Mouse (Mus musculus): ENCODE results near the gene Myh3. TPM values are rescaled to one million over a fixed set of nuclear protein-coding genes. Genes with fewer than 3 reads are reported as not detected.

The Myh3 gene
- polyA plus RNA-seq, 1 experiment from 2014 or later = 0.14 TPM

DNA sequence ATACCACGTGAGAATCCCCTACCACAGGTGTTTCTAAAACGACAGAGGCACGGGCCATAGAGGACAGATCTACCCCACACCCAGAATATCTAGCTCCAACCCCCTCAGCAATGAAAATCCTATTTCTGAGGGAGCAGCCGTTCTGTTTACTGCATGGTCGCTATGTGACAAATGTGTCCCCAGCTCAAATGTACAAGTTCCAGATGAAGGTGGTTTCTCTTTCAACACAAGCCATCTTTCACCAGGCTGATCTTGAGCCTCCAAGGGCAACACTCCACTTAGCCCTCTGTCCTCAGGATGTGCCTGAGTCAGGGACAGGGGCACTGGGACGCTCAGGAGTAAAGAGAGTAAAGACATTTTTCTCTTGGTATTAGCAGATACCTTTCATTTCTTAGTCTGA lies 62.9 kb downstream of the Myh3 start:
- H3K27me3 ChIP-seq (ENCODE audit: control insufficient read depth, insufficient read depth, low read depth, low read length) = no peaks in the 10 kb centered on the region
- no peak overlapping the region for H3K27ac ChIP-seq (ENCODE audit: low read length)
- no peaks in the 10 kb centered on the region for H3K4me1 ChIP-seq (ENCODE audit: control insufficient read depth, insufficient read depth, low read length)
- no peaks in the 10 kb centered on the region for H3K36me3 ChIP-seq (ENCODE audit: control insufficient read depth, insufficient read depth, low read length)
- H3K9ac ChIP-seq (ENCODE audit: low read depth, low read length) = no peak overlapping the region
- H3K4me2 ChIP-seq (ENCODE audit: low read length) = no peak overlapping the region
- H3K9me3 ChIP-seq (replicated peaks; ENCODE audit: control insufficient read depth, low read length, poor library complexity, severe bottlenecking) = no peaks in the 10 kb centered on the region
- WGBS = 79% methylated on average over 6 of the region's 6 CpGs
- H3K4me3 ChIP-seq (ENCODE audit: low read depth, low read length) = no peak overlapping the region
- no peak for ATAC-seq

DNA sequence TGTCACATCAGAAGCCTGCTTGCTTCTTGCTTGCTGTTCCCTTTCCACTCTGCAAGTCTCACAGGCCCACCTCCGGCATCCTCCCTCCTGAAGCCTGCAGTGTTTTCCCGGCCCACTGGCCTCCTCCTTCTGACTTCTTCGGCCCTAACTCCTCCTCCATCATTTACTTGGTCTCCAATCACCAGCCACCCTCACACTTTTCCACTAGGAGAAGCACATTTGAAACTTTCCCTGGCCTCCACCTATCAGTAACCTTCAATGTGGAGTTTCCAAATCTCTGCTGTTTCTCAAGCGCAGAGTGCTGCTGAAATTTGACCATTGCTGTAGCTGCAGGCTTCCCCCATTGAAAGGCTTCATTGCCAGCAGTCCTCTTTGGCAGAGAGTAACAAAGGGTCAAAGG lies 63.9 kb downstream of the Myh3 start:
- Histone ChIP-seq H3K4me1 (ENCODE audit: control insufficient read depth, insufficient read depth, low read length) (no peaks in the 10 kb centered on the region), H3K27ac (ENCODE audit: low read length) (no peak overlapping the region), H3K4me3 (ENCODE audit: low read depth, low read length) (no peak overlapping the region), H3K27me3 (ENCODE audit: control insufficient read depth, insufficient read depth, low read depth, low read length) (no peaks in the 10 kb centered on the region), H3K9me3 (replicated peaks; ENCODE audit: control insufficient read depth, low read length, poor library complexity, severe bottlenecking) (no peaks in the 10 kb centered on the region), H3K36me3 (ENCODE audit: control insufficient read depth, insufficient read depth, low read length) (no peaks in the 10 kb centered on the region), H3K4me2 (ENCODE audit: low read length) (no peak overlapping the region), H3K9ac (ENCODE audit: low read depth, low read length) (no peak overlapping the region)
- no peak for ATAC-seq
- WGBS = 66% methylated on average over 4 of the region's 4 CpGs

DNA sequence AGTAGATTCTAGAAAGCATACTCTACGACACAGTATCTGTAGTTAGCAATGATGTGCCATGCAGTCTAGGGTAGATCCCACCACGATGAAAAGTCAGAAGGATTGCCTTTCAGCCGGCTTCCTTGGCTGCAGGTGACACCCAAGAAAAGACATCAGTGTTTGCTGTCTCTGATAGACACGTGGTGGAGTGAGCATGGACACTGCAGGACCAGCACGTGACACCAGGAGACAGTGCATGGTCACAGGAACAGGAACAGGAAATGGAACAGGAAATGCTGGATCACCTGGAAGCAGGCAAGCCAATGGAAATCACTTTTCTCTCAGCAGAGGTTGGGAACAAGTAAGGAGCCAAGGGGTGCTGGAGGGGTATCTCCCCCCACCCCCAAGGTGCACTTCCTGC lies 65.0 kb downstream of the Myh3 start:
- Histone ChIP-seq H3K27ac (ENCODE audit: low read length) (no peak overlapping the region), H3K27me3 (ENCODE audit: control insufficient read depth, insufficient read depth, low read depth, low read length) (no peaks in the 10 kb centered on the region), H3K4me1 (ENCODE audit: control insufficient read depth, insufficient read depth, low read length) (no peaks in the 10 kb centered on the region), H3K4me3 (ENCODE audit: low read depth, low read length) (no peak overlapping the region), H3K9ac (ENCODE audit: low read depth, low read length) (no peak overlapping the region), H3K4me2 (ENCODE audit: low read length) (no peak overlapping the region), H3K9me3 (replicated peaks; ENCODE audit: control insufficient read depth, low read length, poor library complexity, severe bottlenecking) (no peaks in the 10 kb centered on the region), H3K36me3 (ENCODE audit: control insufficient read depth, insufficient read depth, low read length) (no peaks in the 10 kb centered on the region)
- no peak for ATAC-seq
- WGBS = 91% methylated on average over 5 of the region's 5 CpGs

DNA sequence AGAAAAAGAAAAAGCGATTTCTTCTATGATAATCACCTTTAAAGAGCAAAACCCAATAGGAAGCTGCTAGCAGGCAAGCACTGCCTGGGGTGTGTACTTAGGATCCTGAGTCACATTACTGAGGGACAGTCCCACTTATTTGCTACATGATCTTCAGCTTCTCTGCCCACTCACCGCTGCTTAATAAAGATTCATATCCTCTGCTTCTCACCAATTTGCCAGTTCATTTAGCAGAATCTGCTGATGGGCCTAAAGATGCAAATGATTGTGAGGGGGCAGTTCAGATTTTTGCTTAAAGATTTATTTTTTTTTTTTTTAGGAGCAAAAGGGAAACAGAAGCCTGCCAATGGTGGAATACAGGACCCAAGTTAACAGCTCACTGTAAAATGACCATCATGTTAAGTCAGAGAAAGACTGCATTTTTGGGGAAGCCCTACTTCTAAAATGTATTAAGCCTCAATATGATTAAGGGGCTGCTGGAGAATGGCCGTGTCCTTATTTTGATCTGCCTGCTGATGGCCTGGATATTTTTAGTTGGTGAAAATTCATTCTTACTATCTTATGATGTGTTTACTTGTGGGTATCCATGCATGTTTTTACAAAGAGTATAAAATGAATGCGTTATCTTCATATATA lies 65.9 kb downstream of the Myh3 start:
- Histone ChIP-seq H3K27ac (ENCODE audit: low read length) (no peak overlapping the region), H3K27me3 (ENCODE audit: control insufficient read depth, insufficient read depth, low read depth, low read length) (no peaks in the 10 kb centered on the region), H3K9ac (ENCODE audit: low read depth, low read length) (no peak overlapping the region), H3K36me3 (ENCODE audit: control insufficient read depth, insufficient read depth, low read length) (no peaks in the 10 kb centered on the region), H3K4me1 (ENCODE audit: control insufficient read depth, insufficient read depth, low read length) (no peaks in the 10 kb centered on the region), H3K9me3 (replicated peaks; ENCODE audit: control insufficient read depth, low read length, poor library complexity, severe bottlenecking) (no peaks in the 10 kb centered on the region), H3K4me2 (ENCODE audit: low read length) (no peak overlapping the region), H3K4me3 (ENCODE audit: low read depth, low read length) (no peak overlapping the region)
- ATAC-seq = no peak
- WGBS = 88% methylated on average over 4 of the region's 4 CpGs

GRCm38 (mm10) chr11:67144559-67145265 lies 66.6 kb downstream of the Myh3 start:
- Histone ChIP-seq H3K4me2 (ENCODE audit: low read length) (no peak overlapping the region), H3K9ac (ENCODE audit: low read depth, low read length) (no peak overlapping the region), H3K4me1 (ENCODE audit: control insufficient read depth, insufficient read depth, low read length) (no peaks in the 10 kb centered on the region), H3K27ac (ENCODE audit: low read length) (no peak overlapping the region), H3K27me3 (ENCODE audit: control insufficient read depth, insufficient read depth, low read depth, low read length) (no peaks in the 10 kb centered on the region), H3K4me3 (ENCODE audit: low read depth, low read length) (no peak overlapping the region), H3K36me3 (ENCODE audit: control insufficient read depth, insufficient read depth, low read length) (no peaks in the 10 kb centered on the region), H3K9me3 (replicated peaks; ENCODE audit: control insufficient read depth, low read length, poor library complexity, severe bottlenecking) (no peaks in the 10 kb centered on the region)
- WGBS = 72% methylated on average over 6 of the region's 6 CpGs
- ATAC-seq = no peak

- WGBS = 88% methylated on average over 5 of the region's 5 CpGs
- Histone ChIP-seq H3K9me3 (replicated peaks; ENCODE audit: control insufficient read depth, low read length, poor library complexity, severe bottlenecking) (no peaks in the 10 kb centered on the region), H3K9ac (ENCODE audit: low read depth, low read length) (no peak overlapping the region), H3K27ac (ENCODE audit: low read length) (no peak overlapping the region), H3K4me3 (ENCODE audit: low read depth, low read length) (no peak overlapping the region), H3K36me3 (ENCODE audit: control insufficient read depth, insufficient read depth, low read length) (no peaks in the 10 kb centered on the region), H3K27me3 (ENCODE audit: control insufficient read depth, insufficient read depth, low read depth, low read length) (no peaks in the 10 kb centered on the region), H3K4me1 (ENCODE audit: control insufficient read depth, insufficient read depth, low read length) (no peaks in the 10 kb centered on the region), H3K4me2 (ENCODE audit: low read length) (no peak overlapping the region)
- no peak for ATAC-seq
Observed at GRCm38 (mm10) chr11:67145482-67146408, 67.6 kb downstream of the Myh3 start.

DNA sequence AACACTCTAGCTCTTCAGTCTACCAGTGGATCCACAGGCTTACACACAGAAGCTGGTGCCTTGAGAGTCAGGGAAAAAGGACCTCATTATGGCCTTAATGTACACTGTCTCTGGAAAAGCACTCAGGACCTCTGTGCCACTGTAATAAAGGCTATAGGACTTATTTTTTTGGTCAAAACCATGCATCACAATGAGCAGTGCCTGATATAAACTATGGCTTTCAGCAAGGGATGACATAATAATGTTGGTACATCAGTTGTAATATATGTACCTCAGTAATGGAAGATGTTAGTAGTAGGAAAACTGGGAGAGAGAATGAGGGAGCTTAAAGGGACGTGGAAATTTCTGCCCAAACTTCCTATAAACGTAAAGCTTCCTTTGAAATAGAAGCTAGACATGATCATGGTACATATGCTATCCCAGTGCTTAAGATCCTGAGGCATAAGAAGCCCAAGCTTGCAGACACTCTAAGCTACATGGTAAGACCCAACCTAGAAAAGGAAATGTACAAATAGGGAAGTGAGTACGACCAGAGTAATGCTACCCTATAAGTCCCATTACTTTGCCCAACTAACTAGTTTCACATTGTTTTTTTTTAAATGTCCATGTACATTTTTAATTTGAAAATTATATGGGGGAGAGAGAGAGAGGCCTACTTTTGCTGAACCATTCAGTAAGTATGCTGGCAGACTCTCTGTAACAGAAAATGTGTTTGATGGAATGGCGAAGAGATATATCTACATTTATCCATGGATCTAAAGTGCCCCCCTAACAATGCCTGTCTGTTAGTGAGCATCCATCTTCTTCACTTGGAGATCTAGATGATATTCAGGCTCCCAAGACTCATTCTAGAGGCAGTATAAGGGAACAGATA lies 68.5 kb downstream of the Myh3 start:
- 93% methylated on average over 4 of the region's 4 CpGs for WGBS
- Histone ChIP-seq H3K4me3 (ENCODE audit: low read depth, low read length) (no peak overlapping the region), H3K9me3 (replicated peaks; ENCODE audit: control insufficient read depth, low read length, poor library complexity, severe bottlenecking) (no peaks in the 10 kb centered on the region), H3K27ac (ENCODE audit: low read length) (no peak overlapping the region), H3K4me1 (ENCODE audit: control insufficient read depth, insufficient read depth, low read length) (no peaks in the 10 kb centered on the region), H3K27me3 (ENCODE audit: control insufficient read depth, insufficient read depth, low read depth, low read length) (no peaks in the 10 kb centered on the region), H3K4me2 (ENCODE audit: low read length) (no peak overlapping the region), H3K9ac (ENCODE audit: low read depth, low read length) (no peak overlapping the region), H3K36me3 (ENCODE audit: control insufficient read depth, insufficient read depth, low read length) (no peaks in the 10 kb centered on the region)
- ATAC-seq = no peak

GRCm38 (mm10) chr11:67147283-67147921 lies 69.3 kb downstream of the Myh3 start:
- Histone ChIP-seq H3K4me2 (ENCODE audit: low read length) (no peak overlapping the region), H3K4me3 (ENCODE audit: low read depth, low read length) (no peak overlapping the region), H3K36me3 (ENCODE audit: control insufficient read depth, insufficient read depth, low read length) (no peaks in the 10 kb centered on the region), H3K9ac (ENCODE audit: low read depth, low read length) (no peak overlapping the region), H3K9me3 (replicated peaks; ENCODE audit: control insufficient read depth, low read length, poor library complexity, severe bottlenecking) (no peaks in the 10 kb centered on the region), H3K27ac (ENCODE audit: low read length) (no peak overlapping the region), H3K27me3 (ENCODE audit: control insufficient read depth, insufficient read depth, low read depth, low read length) (no peaks in the 10 kb centered on the region), H3K4me1 (ENCODE audit: control insufficient read depth, insufficient read depth, low read length) (no peaks in the 10 kb centered on the region)
- no peak for ATAC-seq
- 93% methylated on average over 12 of the region's 12 CpGs for WGBS
